Mouse (Mus musculus) cerebellum, adult 9-10 months (tissue): ENCODE data around the gene Itga2.

ENCODE experiments used
- DNase-seq: peaks from one replicate; pipeline ENCODE4 v3.0.0; 2022

The Itga2 gene

DNA sequence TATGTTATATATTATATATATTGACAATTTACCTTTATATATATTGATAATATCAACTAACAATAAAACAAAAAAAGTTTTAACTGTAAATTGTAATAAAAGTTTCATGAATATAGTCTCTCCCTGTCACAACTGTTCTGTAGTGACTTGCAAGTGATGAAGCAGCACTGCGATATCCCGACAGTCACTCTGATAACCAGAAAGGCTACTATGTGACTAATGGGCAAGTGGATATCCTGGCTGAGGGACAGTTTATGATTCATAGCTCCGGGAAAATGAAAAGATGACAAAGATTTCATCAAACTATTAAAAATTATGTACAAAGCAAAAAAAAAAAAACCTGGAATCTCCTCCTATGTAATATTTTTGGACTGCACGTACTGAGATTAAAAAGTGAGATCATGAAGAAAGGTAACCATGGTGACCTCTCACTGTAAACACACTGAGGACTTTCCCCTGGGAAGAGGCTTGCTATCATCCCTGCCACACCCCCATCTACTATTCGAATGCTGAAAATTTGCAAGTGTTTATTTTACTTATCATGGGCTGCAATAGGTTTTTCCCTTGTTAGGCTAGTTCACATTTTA lies 122.2 kb downstream of the Itga2 start:
- DNase-seq = no peak

DNA sequence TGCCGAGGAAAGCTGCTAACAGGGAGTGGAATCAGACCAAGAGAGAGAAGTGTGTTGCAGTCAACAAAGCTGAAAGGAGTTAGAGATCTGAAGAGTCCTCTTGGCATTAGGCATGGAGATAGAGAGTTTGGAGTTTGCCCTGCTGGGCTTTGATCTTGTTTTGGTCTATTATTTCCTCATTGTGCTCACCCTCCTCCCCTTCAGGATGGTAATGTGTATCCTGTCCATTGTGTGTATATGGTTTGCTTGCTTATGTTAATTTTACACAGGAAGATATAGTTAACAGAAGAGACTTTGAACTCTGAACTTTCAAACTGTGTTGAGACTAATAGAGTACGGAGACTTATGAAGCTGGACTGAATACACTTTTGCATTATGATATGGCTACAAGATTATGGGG lies 128.9 kb downstream of the Itga2 start:
- no peak for DNase-seq

DNA sequence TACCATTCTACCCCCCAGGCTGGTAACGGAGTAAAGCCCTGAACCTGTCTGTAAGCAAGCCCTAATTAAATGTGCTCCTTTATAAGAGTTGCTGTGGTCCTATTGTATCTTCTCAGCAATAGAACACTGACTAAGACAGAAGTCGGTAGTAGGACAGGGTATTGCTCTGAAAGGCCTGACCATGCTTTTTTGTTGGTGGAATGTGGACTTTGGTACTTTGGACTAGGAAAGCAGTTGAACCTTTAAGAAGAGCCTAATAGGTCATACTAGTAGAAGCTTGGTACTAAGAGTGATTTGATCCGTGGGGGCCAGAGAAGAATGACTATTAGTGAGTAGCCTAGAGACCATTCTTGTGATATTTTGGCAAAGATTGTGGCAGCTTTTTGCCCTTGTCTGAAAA lies 130.0 kb downstream of the Itga2 start:
- DNase-seq = no peak

DNA sequence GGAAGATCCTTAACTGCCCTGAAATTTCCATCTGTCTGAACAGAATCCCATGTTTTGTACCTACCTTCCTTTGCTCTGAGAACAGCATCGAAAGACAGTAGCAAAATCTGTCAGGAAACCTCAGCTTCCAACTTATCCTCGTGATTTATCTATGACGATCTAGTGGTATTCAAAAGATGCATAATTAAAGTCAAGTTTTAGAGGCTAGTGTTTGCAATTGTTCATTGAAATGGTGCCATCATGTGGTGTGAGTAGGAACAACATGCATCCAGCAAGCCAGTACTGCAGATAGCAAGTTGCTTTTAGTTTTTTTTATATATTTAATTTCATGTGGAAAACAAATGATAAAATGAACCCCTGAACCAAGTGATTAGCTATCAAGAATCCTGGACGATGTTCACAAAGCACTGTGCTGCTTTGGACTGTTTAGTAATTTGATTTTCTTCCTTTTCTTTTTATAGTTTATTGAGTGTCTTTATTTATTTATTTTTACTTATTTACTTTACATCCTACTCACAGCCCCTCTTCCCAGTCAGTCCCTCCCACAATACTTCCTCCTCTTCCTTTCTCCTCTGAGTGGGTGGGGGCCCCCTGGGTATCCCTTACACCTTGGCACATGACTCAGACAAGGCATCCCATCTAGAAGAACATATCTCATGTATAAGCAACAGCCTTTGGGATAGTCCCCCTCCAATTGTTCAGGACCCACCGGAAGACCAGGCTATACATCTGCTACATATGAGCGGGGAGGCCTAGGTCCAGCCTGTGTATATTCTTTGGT lies 138.5 kb downstream of the Itga2 start:
- peak; percentile 45 for DNase-seq

DNA sequence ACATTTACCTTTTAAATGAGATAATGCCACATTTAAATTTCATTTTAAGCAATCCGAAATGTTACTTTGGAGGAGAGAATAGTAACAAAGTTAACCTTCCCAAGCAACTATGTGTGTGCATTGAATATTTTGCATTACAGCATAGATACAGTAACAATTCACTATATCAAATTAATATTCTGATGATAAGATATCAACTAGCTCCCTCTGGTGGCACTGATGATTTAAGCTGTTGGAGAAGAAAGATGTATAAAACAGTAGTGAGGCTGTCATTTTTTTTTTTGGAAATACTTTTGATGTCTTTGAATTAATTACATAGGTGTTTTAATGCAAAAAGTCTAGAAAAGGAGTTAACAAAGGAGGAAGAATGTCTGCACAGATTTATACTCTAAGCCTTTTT lies 140.4 kb downstream of the Itga2 start:
- peak; percentile 26 for DNase-seq
